Mouse (Mus musculus) small intestine, adult 2 months (tissue): Measurements from ENCODE around the gene Angpt4.
A peak's percentile ranks its signal among the peaks of the same experiment; 100 is the strongest.

Experiments used
- CTCF ChIP-seq: fragments of 200-500 bp; IDR thresholded peaks from 2 replicates; pipeline ENCODE4 v1.5.1; 2012; ENCODE audit warnings: low read depth, mild to moderate bottlenecking, control low read depth, inconsistent platforms, low read length, moderate library complexity, mixed read lengths; ENCODE audit not compliant: insufficient replicate concordance, insufficient read length; ENCODE audit errors: extremely low read depth
- POLR2A ChIP-seq: fragments of 200-500 bp; IDR thresholded peaks from 2 replicates; pipeline ENCODE4 v1.6.1; 2012; ENCODE audit warnings: low read depth, mild to moderate bottlenecking, control low read depth, inconsistent platforms, low read length, moderate library complexity

DNA sequence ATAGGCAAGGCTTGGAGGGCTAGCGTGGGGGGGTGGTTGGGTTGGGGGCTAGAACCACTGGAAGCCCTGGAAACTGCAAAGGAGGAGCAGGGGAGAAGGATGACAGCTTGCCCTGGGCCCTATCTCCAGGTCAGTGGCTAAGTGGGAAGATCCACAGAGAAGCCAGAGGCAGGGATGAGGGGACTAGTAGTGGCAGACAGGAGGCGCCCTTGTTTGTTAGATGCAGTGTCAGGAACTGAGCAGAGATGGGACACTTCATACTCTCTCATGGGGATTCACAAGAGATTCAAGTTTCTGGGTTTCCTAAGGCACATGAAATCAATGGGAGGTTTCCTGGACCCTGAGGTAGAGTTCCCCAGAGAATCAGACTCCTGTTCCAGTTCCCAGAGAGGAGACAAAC lies 30.3 kb downstream of the Angpt4 start:
- TF ChIP-seq POLR2A: no peak
- TF ChIP-seq CTCF: peak; percentile 61; the same call in 1 of the 2 replicates
